Mouse (Mus musculus) CD4-positive naive resting alpha-beta T cell, adult 76 days (primary cell): ENCODE data around the gene Olfr890. TPM values are rescaled to one million over a fixed set of nuclear protein-coding genes. Genes with fewer than 3 reads are reported as not detected.

ENCODE experiments used
- total RNA-seq: library from RNA; stranded (reverse); gene quantifications from one replicate; pipeline ENCODE4 v1.2.4, GENCODE M21; 2023

Gene Olfr890
- total RNA-seq, result not detected

DNA sequence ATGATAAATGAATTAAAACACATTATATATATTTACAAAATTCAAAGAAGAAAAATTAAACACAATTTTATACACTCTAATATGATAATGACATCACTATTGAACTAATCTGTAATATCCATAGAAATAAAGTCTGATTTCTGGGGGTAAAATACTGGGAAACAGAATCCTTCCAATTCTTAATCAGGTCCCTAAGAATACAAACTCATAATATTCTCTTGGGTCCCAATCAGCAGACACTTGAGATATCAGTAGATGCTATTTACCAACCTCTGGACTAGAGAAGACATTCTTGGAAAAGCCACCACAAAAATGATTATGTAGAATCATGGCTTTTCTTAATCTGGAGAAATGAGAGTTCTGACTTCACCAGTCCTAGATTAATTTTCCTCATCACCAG is at the start of gene Olfr890:
TSS of gene Olfr890 (plus strand) at position 301 of the 400 bp plus-strand sequence.

DNA sequence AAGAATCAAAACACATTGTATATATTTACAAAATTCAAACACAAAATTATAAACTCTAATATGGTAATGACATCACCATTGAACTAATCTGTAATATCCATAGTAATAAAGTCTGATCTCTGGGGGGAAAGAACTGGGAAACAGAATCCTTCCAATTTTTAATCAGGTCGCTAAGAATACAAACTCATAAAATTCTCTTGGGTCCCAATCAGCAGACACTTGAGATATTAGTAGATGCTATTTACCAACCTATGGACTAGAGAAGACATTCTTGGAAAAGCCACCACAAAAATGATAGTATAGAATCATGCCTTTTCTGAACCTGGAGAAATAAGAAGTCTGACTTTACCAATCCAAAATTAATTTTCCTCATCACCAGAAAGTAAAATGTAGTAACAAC is 34.5 kb upstream of the Olfr890 start, which contains the start of gene Olfr888:
TSS of gene Olfr888 (plus strand) at position 301 of the 400 bp plus-strand sequence.

DNA sequence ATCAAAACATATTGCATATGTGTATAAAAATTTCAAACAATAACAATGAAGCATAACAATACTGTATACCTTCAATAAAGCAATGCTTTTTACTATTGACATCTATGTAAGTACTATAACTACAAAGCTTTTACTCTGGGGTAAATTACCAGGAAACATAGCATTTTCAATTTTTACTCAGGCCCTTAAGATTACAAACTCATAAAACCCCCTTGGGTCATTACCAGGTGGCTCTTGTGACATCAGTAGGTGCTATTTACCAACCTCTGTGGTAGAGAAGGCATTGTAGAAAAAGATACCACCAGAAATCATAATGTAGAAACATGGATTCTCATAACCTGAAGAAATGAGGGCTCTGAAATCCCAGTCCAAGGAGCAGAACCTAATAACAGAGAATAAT is 27.4 kb upstream of the Olfr890 start, which contains the start of gene Olfr889:
TSS of gene Olfr889 (plus strand) at position 301 of the 400 bp plus-strand sequence.

DNA sequence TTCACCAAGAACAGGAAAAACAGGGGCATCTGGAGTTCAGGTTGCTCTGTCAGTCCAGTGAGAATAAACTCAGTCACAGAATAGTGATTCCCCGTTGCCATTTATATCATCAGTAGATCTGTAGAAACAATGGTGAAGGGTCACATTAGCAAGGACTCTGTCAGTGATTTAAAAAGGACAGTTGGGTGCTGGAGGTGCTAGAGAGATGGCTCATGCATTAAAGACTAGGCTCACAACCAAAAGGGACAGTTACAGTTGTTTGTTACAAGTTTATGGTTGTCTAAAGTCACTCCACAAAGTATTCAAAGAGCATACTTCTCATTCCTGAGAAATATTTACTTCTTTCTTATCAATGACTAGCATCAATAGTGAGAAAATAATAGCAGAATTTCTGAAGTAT is 38.4 kb downstream of the Olfr890 start, which contains the start of gene Olfr891:
TSS of gene Olfr891 (minus strand) at position 101 of the 400 bp plus-strand sequence.

Other genes with a start within 250 kb of the Olfr890 start
- not detected for gene Olfr145, start 245.8 kb upstream of the Olfr890 start, total RNA-seq
- gene Olfr878, start 224.7 kb upstream of the Olfr890 start, total RNA-seq, result not detected
- not detected for gene Olfr881, start 150.7 kb upstream of the Olfr890 start, total RNA-seq
- not detected for gene Olfr883, start 116.7 kb upstream of the Olfr890 start, total RNA-seq
- not detected for gene Olfr884, start 96.0 kb upstream of the Olfr890 start, total RNA-seq
- gene Olfr885, start 81.2 kb upstream of the Olfr890 start, total RNA-seq, result not detected
- gene Olfr887, start 58.4 kb upstream of the Olfr890 start, total RNA-seq, result not detected
- gene Olfr888, start 34.4 kb upstream of the Olfr890 start, total RNA-seq, result not detected
- not detected for gene Olfr889, start 27.3 kb upstream of the Olfr890 start, total RNA-seq
- gene Olfr891, start 38.3 kb downstream of the Olfr890 start, total RNA-seq, result not detected
- not detected for gene Olfr893, start 65.8 kb downstream of the Olfr890 start, total RNA-seq
- not detected for gene Olfr894, start 75.5 kb downstream of the Olfr890 start, total RNA-seq
- gene Olfr143, start 110.3 kb downstream of the Olfr890 start, total RNA-seq, result not detected
- not detected for gene Olfr895, start 125.3 kb downstream of the Olfr890 start, total RNA-seq
- not detected for gene Olfr896-ps1, start 148.6 kb downstream of the Olfr890 start, total RNA-seq
- gene Olfr25, start 186.5 kb downstream of the Olfr890 start, total RNA-seq, result not detected
- gene Olfr898, start 205.9 kb downstream of the Olfr890 start, total RNA-seq, result not detected
- not detected for gene Olfr250, start 224.4 kb downstream of the Olfr890 start, total RNA-seq
- gene Olfr251, start 234.6 kb downstream of the Olfr890 start, total RNA-seq, result not detected